Mouse (Mus musculus): ENCODE data around the gene Cacna1c.
A peak's percentile ranks its signal among the peaks of the same experiment; 100 is the strongest.

The Cacna1c gene

GRCm38 (mm10) chr6:118997397-118997796 lies 198.8 kb downstream of the Cacna1c start:
- DNase-seq: no peak

GRCm38 (mm10) chr6:118994272-118995061 lies 201.8 kb downstream of the Cacna1c start:
- no peak for DNase-seq

DNA sequence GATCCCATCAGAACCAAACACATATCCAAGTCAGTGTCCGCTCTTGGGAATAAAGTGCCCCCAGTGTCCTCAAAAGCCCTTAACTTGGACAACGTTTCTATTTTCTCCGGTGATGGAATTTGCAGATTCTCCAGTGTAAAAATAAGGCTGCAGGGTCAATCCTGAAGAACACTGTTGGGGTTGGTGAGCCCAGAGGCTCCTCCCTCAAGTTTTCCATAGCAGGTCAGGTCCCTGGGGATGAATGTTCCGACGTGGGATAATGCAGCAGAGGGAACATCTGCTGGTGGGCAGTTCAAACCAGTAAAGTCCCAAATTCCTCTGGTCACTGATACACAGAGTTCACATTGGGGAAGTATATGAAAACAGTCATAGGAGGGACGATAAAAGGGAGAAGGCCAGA lies 203.8 kb downstream of the Cacna1c start:
- DNase-seq: no peak

GRCm38 (mm10) chr6:118989999-118990776 lies 206.0 kb downstream of the Cacna1c start:
- DNase-seq: no peak

GRCm38 (mm10) chr6:118984181-118984901 lies 211.9 kb downstream of the Cacna1c start:
- peak; percentile 67 for DNase-seq

GRCm38 (mm10) chr6:118983471-118984040 lies 212.7 kb downstream of the Cacna1c start:
- no peak for DNase-seq

DNA sequence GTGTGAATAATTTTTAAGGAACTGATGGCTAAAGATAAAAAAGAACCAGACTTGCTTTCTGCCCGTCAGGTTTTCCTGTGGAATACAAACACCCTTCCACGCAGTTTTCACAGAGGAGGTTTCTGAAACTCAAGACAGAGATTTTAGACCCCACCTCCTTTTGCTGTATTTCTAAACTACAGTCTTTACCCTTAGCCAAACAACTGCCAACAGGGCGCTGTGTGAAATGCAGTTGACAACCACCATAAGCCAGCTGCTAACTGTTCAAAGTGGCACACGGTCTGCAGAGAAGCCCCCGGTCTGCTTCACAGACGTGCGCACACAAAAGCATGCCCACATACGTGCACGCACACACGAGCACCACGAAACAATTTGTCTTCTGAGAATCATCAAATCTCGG lies 216.0 kb downstream of the Cacna1c start:
- DNase-seq: no peak

DNA sequence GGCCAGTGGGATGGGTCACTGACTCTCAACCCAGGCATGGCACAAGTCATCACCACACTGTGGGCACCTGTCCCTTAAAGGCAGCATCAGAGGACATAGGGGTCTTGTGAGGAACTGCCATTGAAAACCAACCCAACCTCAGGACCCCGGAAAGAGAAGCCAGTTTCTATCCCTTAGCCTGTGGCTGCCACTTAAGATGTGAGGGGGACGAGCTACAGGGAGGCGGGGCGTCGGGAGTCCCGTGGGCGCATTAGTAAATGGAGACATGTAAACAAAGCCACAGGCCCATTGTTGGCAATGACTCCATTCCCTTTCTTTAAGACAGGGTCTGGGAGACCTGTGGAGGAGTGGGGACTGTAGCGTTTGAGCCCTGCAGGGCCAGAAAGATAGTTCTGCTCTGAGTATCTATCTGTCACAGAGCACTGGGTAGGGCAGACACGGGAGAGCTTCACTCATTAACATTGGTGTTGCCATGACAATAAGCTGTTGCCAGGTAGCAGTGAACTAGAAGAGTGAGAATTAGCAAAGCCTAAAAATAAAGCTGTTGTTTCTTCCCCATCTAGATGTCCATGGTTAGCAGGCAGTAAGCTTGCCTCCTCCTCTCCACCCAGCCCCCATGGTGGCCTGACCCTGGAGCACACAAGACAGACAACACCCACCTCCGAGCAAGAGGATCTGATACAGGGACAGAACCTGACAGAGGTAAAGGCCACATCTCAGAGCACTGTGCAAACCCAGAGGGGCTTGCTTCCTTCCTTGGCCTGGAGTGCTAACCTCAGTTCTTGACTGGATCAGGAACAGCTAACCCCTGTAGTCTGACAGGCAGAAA lies 218.6 kb downstream of the Cacna1c start:
- DNase-seq: no peak

GRCm38 (mm10) chr6:118976617-118977016 lies 219.6 kb downstream of the Cacna1c start:
- DNase-seq: no peak

- no peak for DNase-seq
Measured at GRCm38 (mm10) chr6:118971844-118972531, 224.2 kb downstream of the Cacna1c start.

DNA sequence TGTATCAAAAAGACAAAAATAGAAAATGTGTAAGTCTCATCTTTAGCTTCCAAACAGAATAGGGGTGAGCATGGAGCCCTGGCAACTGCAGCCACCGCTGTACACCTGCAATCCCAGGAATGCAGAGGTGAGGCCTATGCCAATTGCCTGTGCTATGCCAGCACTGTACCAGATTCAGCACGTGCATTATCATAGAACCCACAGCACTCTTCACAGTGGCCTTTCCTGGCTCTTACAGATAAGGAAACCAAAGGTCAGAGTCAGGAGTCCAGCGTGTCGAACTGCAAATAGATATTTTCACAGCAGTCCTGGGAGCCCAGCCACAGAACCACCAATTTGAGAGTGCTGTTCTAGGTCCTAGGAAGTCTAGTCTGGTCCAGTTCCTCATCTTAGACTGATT lies 227.4 kb downstream of the Cacna1c start:
- no peak for DNase-seq

DNA sequence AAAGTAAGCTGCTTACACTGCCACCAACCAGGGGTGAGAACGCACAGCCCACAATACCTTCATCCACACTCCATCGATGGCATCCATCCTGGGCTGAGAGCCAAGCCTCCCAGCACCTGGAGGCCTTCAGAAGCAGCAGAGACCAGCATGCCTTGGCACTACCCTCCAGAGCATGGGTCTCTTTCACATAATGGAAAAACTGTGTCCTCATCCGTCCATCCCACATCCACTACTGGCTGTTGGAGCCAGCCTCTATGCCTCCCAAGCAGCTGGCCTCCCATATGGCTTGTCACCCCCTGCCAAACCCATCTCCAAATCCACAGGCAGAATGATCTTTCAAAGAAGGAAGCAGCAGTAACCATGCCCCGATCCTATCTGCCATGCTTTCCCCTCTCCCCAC lies 229.3 kb downstream of the Cacna1c start:
- DNase-seq: no peak

GRCm38 (mm10) chr6:118965577-118965976 lies 230.6 kb downstream of the Cacna1c start:
- no peak for DNase-seq

- DNase-seq: no peak
Measured at GRCm38 (mm10) chr6:118963806-118964205, 232.4 kb downstream of the Cacna1c start.

DNA sequence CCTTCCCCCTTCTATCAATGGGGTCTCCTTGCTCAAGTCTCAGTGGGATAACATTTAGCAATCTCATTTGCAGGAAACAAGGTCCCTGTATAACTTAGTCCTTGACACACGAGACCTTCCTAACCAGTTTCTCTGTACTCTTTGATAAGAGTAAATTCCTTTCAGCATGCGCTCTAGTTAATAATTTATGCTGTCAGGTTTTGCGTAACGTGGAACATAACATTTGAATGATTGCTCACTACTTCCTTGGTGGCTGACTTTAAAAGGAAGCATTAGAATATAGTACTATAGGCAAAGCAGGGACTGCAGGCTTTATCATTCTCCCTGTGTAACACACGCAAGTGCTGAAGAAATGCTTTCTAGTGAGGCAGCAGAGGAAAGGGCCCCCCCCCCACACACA lies 232.9 kb downstream of the Cacna1c start:
- DNase-seq: no peak

GRCm38 (mm10) chr6:118958529-118958928 lies 237.7 kb downstream of the Cacna1c start:
- DNase-seq: no peak

DNA sequence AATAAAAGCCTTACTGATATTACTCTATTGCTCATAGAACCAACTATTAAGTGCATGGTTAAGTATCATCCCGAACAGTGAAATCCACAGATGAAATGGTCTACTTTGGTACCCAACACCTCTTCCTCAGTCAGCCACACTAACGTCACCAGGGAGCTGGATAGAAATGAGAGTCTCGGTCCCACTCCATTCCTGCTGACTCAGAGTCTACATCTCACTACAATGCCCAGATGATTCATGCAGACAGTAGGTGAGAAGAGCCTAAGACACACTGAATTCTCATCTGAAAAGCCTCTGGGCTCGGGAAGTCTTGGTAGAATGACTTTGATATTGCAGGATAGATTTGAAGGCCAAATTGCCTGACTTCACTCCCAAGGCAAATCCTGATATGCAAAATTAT lies 240.0 kb downstream of the Cacna1c start:
- DNase-seq: no peak

DNA sequence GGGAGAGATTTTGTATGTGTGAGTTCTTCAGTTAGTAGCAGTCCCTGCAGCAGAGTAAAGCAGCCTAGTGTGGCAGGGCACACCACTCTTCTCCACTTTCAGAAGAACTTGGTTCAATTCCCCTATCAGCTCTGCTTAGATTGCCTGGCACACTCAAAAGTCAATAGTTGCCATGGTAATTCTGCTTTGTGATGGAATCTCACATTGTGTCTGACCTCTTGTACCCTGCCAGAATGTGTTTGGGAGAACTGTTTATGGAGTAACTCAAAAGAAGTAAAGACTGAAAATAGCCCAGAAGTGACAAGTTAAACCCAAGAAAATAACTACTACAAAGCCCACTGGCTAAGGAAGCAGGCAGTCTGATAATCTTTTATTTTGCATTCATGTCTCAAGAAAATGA lies 240.4 kb downstream of the Cacna1c start:
- no peak for DNase-seq

GRCm38 (mm10) chr6:118954988-118955554 lies 241.1 kb downstream of the Cacna1c start:
- no peak for DNase-seq

DNA sequence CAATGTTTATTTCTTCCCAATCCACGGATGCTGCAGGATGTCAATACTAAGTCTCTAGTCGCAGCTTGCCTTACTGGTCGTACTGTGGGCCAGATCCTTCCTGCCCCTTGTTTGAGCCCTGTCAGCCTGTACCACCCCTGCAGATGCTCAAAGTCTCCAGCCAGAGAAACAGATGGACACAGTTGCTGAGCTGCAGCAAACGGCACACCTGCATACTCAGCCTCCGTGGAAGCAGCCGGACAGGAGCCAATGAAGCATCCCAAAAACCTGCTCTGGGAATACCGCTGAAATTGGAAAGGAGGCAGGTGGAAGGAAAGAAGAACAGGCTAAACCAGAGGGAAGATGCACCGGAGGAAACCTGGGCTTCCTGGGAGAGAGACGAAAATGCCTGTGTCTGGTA lies 243.8 kb downstream of the Cacna1c start:
- DNase-seq: no peak

DNA sequence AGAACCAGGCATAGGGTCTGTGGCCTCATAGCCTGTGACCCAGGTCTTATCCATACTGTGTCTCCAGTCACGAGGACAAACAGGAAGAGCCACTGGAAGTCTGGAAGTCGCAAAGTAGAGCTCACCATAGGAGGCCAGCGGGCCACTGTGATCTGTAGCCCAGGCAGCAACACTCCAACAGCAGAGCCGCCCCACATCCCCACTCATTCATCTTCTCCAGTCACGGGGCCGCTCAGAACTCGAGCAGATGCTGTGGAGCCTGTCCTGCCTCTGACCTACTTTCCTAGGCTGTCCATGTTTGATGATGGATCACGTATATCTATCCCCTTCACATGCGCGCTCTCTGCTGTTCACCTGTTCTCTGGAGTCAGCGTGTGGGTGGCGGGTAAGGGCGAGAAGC lies 246.0 kb downstream of the Cacna1c start:
- DNase-seq: no peak
